Mouse (Mus musculus) hindbrain, embryonic 16.5 days (tissue): ENCODE measurements around the gene Ilvbl. TPM values are rescaled to one million over a fixed set of nuclear protein-coding genes. Genes with fewer than 3 reads are reported as not detected.

Source experiments
- ATAC-seq: fragments of 200-750 bp; cut with Nextera tagmentation; 2 replicates; pipeline ENCODE4 v1.8.0; 2017; ENCODE audit warnings: moderate TSS enrichment, moderate library complexity
- H3K27ac ChIP-seq: fragments of 300-500 bp; sonication (generic); 2 replicates; pipeline ENCODE4 v1.5.1; 2014; ENCODE audit warnings: low read depth, mild to moderate bottlenecking, control low read depth, low read length, moderate library complexity
- H3K27me3 ChIP-seq: fragments of 300-500 bp; sonication (generic); replicated peaks from 2 replicates; pipeline ENCODE4 v1.6.1; 2014; ENCODE audit warnings: low read length; ENCODE audit not compliant: control insufficient read depth, insufficient read depth
- H3K36me3 ChIP-seq: fragments of 300-500 bp; sonication (generic); 2 replicates; pipeline ENCODE4 v1.6.1; 2014; ENCODE audit warnings: mild to moderate bottlenecking, low read length, moderate library complexity, mixed read lengths; ENCODE audit not compliant: control insufficient read depth, insufficient read depth
- H3K4me1 ChIP-seq: fragments of 300-500 bp; sonication (generic); 2 replicates; pipeline ENCODE4 v1.6.1; 2014; ENCODE audit warnings: low read depth, low read length; ENCODE audit not compliant: control insufficient read depth, insufficient read depth
- H3K4me2 ChIP-seq: fragments of 300-500 bp; sonication (generic); 2 replicates; pipeline ENCODE4 v1.6.1; 2014; ENCODE audit warnings: mild to moderate bottlenecking, low read length, control low read depth, moderate library complexity
- H3K4me3 ChIP-seq: fragments of 300-500 bp; sonication (generic); 2 replicates; pipeline ENCODE4 v1.5.1; 2014; ENCODE audit warnings: mild to moderate bottlenecking, low read length, control low read depth, moderate library complexity
- H3K9ac ChIP-seq: fragments of 300-500 bp; sonication (generic); 2 replicates; pipeline ENCODE4 v1.6.1; 2014; ENCODE audit warnings: low read depth, mild to moderate bottlenecking, control low read depth, low read length, moderate library complexity
- H3K9me3 ChIP-seq: fragments of 300-500 bp; sonication (generic); 2 replicates; pipeline ENCODE4 v1.6.1; 2014; ENCODE audit warnings: mild to moderate bottlenecking, low read length, moderate library complexity; ENCODE audit not compliant: control insufficient read depth
- WGBS: fragments of 180-500 bp; shearing (Covaris S2); extraction: QIAGEN DNeasy Blood & Tissue Kit; methylation state at CpG from one replicate; pipeline ENCODE4 v1.1.7; 2014; 5-methylcytosine and 5-hydroxymethylcytosine counted together
- polyA plus RNA-seq: library from polyadenylated mRNA; unstranded; fragments of >200 nt; fragmentation: Nextera tagmentation; extraction: Ambion mirVana; gene quantifications from 2 replicates; pipeline ENCODE4 v1.2.1, GENCODE M21; 2015

The Ilvbl gene
- polyA plus RNA-seq, 1 experiment from 2014 or later = 79.8 TPM

GRCm38 (mm10) chr10:78573226-78573625 lies 920 bp upstream of the Ilvbl start:
- H3K36me3 ChIP-seq = no peaks in the 10 kb centered on the region
- peaks cover 10% of the 10 kb centered on the region for H3K4me1 ChIP-seq
- no peak overlapping the region; the same call in 1 of the 2 replicates for H3K4me2 ChIP-seq
- 74% methylated on average over 3 of the region's 3 CpGs for WGBS
- no peak overlapping the region; the same call in 1 of the 2 replicates for H3K27ac ChIP-seq
- no peak overlapping the region for H3K4me3 ChIP-seq
- no peaks in the 10 kb centered on the region for H3K9me3 ChIP-seq
- no peaks in the 10 kb centered on the region for H3K27me3 ChIP-seq
- no peak for ATAC-seq
- H3K9ac ChIP-seq = no peak overlapping the region

- Histone ChIP-seq H3K9ac (peak overlapping the region; percentile 75), H3K27me3 (no peaks in the 10 kb centered on the region), H3K4me3 (peak overlapping the region; percentile 71), H3K27ac (peak overlapping the region; percentile 89), H3K36me3 (peaks cover 14% of the 10 kb centered on the region), H3K9me3 (no peaks in the 10 kb centered on the region), H3K4me1 (peaks cover 10% of the 10 kb centered on the region), H3K4me2 (peak overlapping the region; percentile 88)
- ATAC-seq = peak; percentile 48
- WGBS = 14% methylated on average over 13 of the region's 13 CpGs
Measured at GRCm38 (mm10) chr10:78575105-78575632, 1.0 kb downstream of the Ilvbl start.

GRCm38 (mm10) chr10:78575690-78576089 lies 1.5 kb downstream of the Ilvbl start:
- WGBS = 47% methylated on average over 2 of the region's 2 CpGs

GRCm38 (mm10) chr10:78576435-78577184 lies 2.5 kb downstream of the Ilvbl start:
- Histone ChIP-seq H3K9me3 (no peaks in the 10 kb centered on the region), H3K36me3 (peaks cover 24% of the 10 kb centered on the region), H3K9ac (no peak overlapping the region), H3K27me3 (no peaks in the 10 kb centered on the region), H3K27ac (no peak overlapping the region), H3K4me1 (peaks cover 10% of the 10 kb centered on the region), H3K4me3 (no peak overlapping the region), H3K4me2 (no peak overlapping the region)
- no peak for ATAC-seq
- WGBS = 93% methylated on average over 16 of the region's 16 CpGs

More at GRCm38 (mm10) chr10:78575690-78576089, 1.5 kb downstream of the Ilvbl start:
- Histone ChIP-seq H3K9me3 (no peaks in the 10 kb centered on the region), H3K36me3 (peaks cover 18% of the 10 kb centered on the region), H3K27ac (peak overlapping the region; percentile 89; the same call in 1 of the 2 replicates), H3K4me1 (peaks cover 10% of the 10 kb centered on the region), H3K4me2 (peak overlapping the region; percentile 88), H3K27me3 (no peaks in the 10 kb centered on the region), H3K4me3 (no peak overlapping the region; the same call in 1 of the 2 replicates), H3K9ac (no peak overlapping the region)
- peak; percentile 12; the same call in 1 of the 2 replicates for ATAC-seq

GRCm38 (mm10) chr10:78578204-78578603 lies 4.1 kb downstream of the Ilvbl start:
- Histone ChIP-seq H3K27me3 (no peaks in the 10 kb centered on the region), H3K36me3 (peaks cover 27% of the 10 kb centered on the region), H3K9ac (no peak overlapping the region), H3K27ac (no peak overlapping the region), H3K4me2 (no peak overlapping the region), H3K9me3 (no peaks in the 10 kb centered on the region), H3K4me1 (peaks cover 10% of the 10 kb centered on the region), H3K4me3 (no peak overlapping the region)
- no peak for ATAC-seq
- WGBS = 73% methylated on average over 3 of the region's 3 CpGs

- peaks cover 41% of the 10 kb centered on the region for H3K36me3 ChIP-seq
- H3K4me1 ChIP-seq = no peaks in the 10 kb centered on the region
- no peak overlapping the region for H3K4me3 ChIP-seq
- ATAC-seq = no peak
- no peaks in the 10 kb centered on the region for H3K9me3 ChIP-seq
- no peak overlapping the region for H3K27ac ChIP-seq
- H3K4me2 ChIP-seq = no peak overlapping the region
- H3K9ac ChIP-seq = no peak overlapping the region
- 92% methylated on average over 7 of the region's 7 CpGs for WGBS
- H3K27me3 ChIP-seq = no peaks in the 10 kb centered on the region
Measured at GRCm38 (mm10) chr10:78581121-78581520, 7.0 kb downstream of the Ilvbl start.

- ATAC-seq = no peak
- Histone ChIP-seq H3K36me3 (peaks cover 43% of the 10 kb centered on the region), H3K9me3 (no peaks in the 10 kb centered on the region), H3K27me3 (no peaks in the 10 kb centered on the region), H3K4me1 (no peaks in the 10 kb centered on the region), H3K9ac (no peak overlapping the region), H3K4me2 (no peak overlapping the region), H3K27ac (no peak overlapping the region), H3K4me3 (no peak overlapping the region)
- 76% methylated on average over 9 of the region's 9 CpGs for WGBS
Measured at GRCm38 (mm10) chr10:78583347-78583746, 9.2 kb downstream of the Ilvbl start.

GRCm38 (mm10) chr10:78583939-78584338 lies 9.8 kb downstream of the Ilvbl start:
- Histone ChIP-seq H3K4me2 (no peak overlapping the region), H3K9ac (no peak overlapping the region), H3K27me3 (no peaks in the 10 kb centered on the region), H3K4me1 (no peaks in the 10 kb centered on the region), H3K9me3 (no peaks in the 10 kb centered on the region), H3K4me3 (no peak overlapping the region), H3K36me3 (peaks cover 40% of the 10 kb centered on the region), H3K27ac (no peak overlapping the region)
- no peak for ATAC-seq
- 90% methylated on average over 3 of the region's 3 CpGs for WGBS

- Histone ChIP-seq H3K9me3 (no peaks in the 10 kb centered on the region), H3K4me3 (no peak overlapping the region), H3K36me3 (peaks cover 31% of the 10 kb centered on the region), H3K4me1 (no peaks in the 10 kb centered on the region), H3K9ac (no peak overlapping the region), H3K27me3 (no peaks in the 10 kb centered on the region), H3K4me2 (no peak overlapping the region), H3K27ac (no peak overlapping the region)
- WGBS = 63% methylated on average over 1 of the region's 1 CpGs
- ATAC-seq = no peak
Measured at GRCm38 (mm10) chr10:78584996-78585395, 10.8 kb downstream of the Ilvbl start.
